Mouse (Mus musculus) ES-Bruce4 (cell line): ENCODE measurements around the gene Cfap36.

Experiments
- CTCF ChIP-seq: IDR thresholded peaks from one replicate; pipeline ENCODE4 v1.8.1; 2011; ENCODE audit warnings: low read depth, low read length
- POLR2A ChIP-seq: IDR thresholded peaks from one replicate; pipeline ENCODE4 v1.8.1; 2011; ENCODE audit warnings: low read length; ENCODE audit not compliant: insufficient read depth

DNA sequence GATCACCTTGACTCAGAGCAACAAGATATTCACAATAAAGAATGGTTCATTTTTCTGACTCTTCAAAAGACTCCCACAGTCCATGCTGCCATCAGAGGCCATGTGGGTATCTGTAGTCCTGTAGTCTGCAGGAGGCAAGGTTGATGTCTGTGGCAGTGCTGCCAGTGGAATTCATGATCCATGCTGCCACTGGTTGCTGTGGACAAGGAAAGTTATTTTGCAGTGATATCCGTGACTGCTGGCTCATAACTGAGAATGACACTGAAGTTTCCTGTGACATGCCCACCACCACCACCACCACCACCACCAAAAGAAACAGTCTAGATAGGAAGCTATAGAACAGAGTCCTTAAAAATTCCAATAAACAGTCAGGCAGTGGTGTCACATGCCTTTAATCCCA, 7.4 kb upstream of the Cfap36 start:
- TF ChIP-seq POLR2A (no peak), CTCF (no peak)
